Mouse (Mus musculus) intestine, postnatal 0 days (tissue): ENCODE results near the gene Tmem102. TPM values are rescaled to one million over a fixed set of nuclear protein-coding genes. Genes with fewer than 3 reads are reported as not detected.

Source experiments
- ATAC-seq: fragments of 200-750 bp; cut with Nextera tagmentation; 2 replicates; pipeline ENCODE4 v1.8.0; 2017; ENCODE audit warnings: mild to moderate bottlenecking, moderate TSS enrichment, moderate library complexity
- H3K27ac ChIP-seq: fragments of 300-500 bp; sonication (generic); 2 replicates; pipeline ENCODE4 v1.5.1; 2014; ENCODE audit warnings: mild to moderate bottlenecking, low read depth, low read length, moderate library complexity
- H3K27me3 ChIP-seq: fragments of 300-500 bp; sonication (generic); replicated peaks from 2 replicates; pipeline ENCODE4 v1.6.1; 2014; ENCODE audit warnings: low read length, mixed read lengths; ENCODE audit not compliant: control insufficient read depth, insufficient read depth
- H3K36me3 ChIP-seq: fragments of 300-500 bp; sonication (generic); 2 replicates; pipeline ENCODE4 v1.6.1; 2014; ENCODE audit warnings: mild to moderate bottlenecking, moderate library complexity; ENCODE audit not compliant: control insufficient read depth, insufficient read depth
- H3K4me1 ChIP-seq: fragments of 300-500 bp; sonication (generic); replicated peaks from 2 replicates; pipeline ENCODE4 v1.6.1; 2014; ENCODE audit warnings: antibody characterized with exemption, low read length, mixed read lengths; ENCODE audit not compliant: control insufficient read depth, insufficient read depth
- H3K4me2 ChIP-seq: fragments of 300-500 bp; sonication (generic); replicated peaks from 2 replicates; pipeline ENCODE4 v1.6.1; 2014; ENCODE audit warnings: low read depth, mild to moderate bottlenecking, moderate library complexity
- H3K4me3 ChIP-seq: fragments of 300-500 bp; sonication (generic); 2 replicates; pipeline ENCODE4 v1.5.1; 2014; ENCODE audit warnings: low read depth, low read length
- H3K9ac ChIP-seq: fragments of 300-500 bp; sonication (generic); 2 replicates; pipeline ENCODE4 v1.6.1; 2014; ENCODE audit warnings: mild to moderate bottlenecking, low read depth, low read length
- H3K9me3 ChIP-seq: fragments of 300-500 bp; sonication (generic); 2 replicates; pipeline ENCODE4 v1.6.1; 2016; ENCODE audit warnings: mixed run types; ENCODE audit not compliant: control insufficient read depth
- CTCF ChIP-seq: sonication (generic); IDR thresholded peaks from 2 replicates; pipeline ENCODE4 v1.5.1; 2016; ENCODE audit warnings: low read depth, mild to moderate bottlenecking, control low read depth, antibody characterized with exemption, moderate library complexity
- WGBS: fragments of 180-500 bp; shearing (Covaris S2); extraction: QIAGEN DNeasy Blood & Tissue Kit; methylation state at CpG from one replicate; pipeline ENCODE4 v1.1.7; 2014; 5-methylcytosine and 5-hydroxymethylcytosine counted together
- polyA plus RNA-seq: library from polyadenylated mRNA; unstranded; fragments of >200 nt; fragmentation: Nextera tagmentation; extraction: Ambion mirVana; gene quantifications from 2 replicates; pipeline ENCODE4 v1.2.1, GENCODE M21; 2015

Gene Tmem102
- polyA plus RNA-seq, 1 experiment from 2014 or later, result 58.0 TPM

GRCm38 (mm10) chr11:69823456-69823855 is 18.0 kb upstream of the Tmem102 start:
- H3K9ac ChIP-seq, result 0 out of 2 replicates have a peak overlapping the region, but pooled peaks have one; percentile 7
- no peaks in the 10 kb centered on the region for H3K9me3 ChIP-seq
- no peak overlapping the region for H3K27ac ChIP-seq
- no peaks in the 10 kb centered on the region for H3K4me1 ChIP-seq
- TF ChIP-seq CTCF, result no peak
- 61% methylated on average over 2 of the region's 2 CpGs for WGBS
- ATAC-seq, result no peak
- H3K27me3 ChIP-seq, result no peaks in the 10 kb centered on the region
- H3K4me2 ChIP-seq, result no peak overlapping the region
- no peak overlapping the region for H3K4me3 ChIP-seq
- peaks cover 20% of the 10 kb centered on the region; the same call in 1 of the 2 replicates for H3K36me3 ChIP-seq

GRCm38 (mm10) chr11:69822080-69822479 is 16.7 kb upstream of the Tmem102 start, which contains the start of gene Spem1:
Gene Spem1 (minus strand): TSS chr11:69822180.
- Histone ChIP-seq H3K27ac (no peak within 1 kb of the TSS), H3K27me3 (no peaks in the 10 kb centered on the region), H3K9ac (no peak within 1 kb of the TSS), H3K4me1 (no peaks in the 10 kb centered on the region), H3K4me3 (no peak within 1 kb of the TSS), H3K4me2 (no peak within 1 kb of the TSS), H3K36me3 (peaks cover 15% of the 10 kb centered on the region; the same call in 1 of the 2 replicates), H3K9me3 (no peaks in the 10 kb centered on the region)
- WGBS, result 81% methylated on average over 3 of the region's 3 CpGs
- no peak for ATAC-seq
- TF ChIP-seq CTCF, result no peak

- no peak overlapping the region for H3K4me2 ChIP-seq
- H3K9ac ChIP-seq, result no peak overlapping the region
- no peak for TF ChIP-seq CTCF
- no peaks in the 10 kb centered on the region for H3K9me3 ChIP-seq
- H3K27me3 ChIP-seq, result no peaks in the 10 kb centered on the region
- H3K4me3 ChIP-seq, result no peak overlapping the region
- no peaks in the 10 kb centered on the region for H3K4me1 ChIP-seq
- ATAC-seq, result no peak
- H3K27ac ChIP-seq, result no peak overlapping the region
- H3K36me3 ChIP-seq, result no peaks in the 10 kb centered on the region
- WGBS, result 91% methylated on average over 8 of the region's 8 CpGs
Observed at GRCm38 (mm10) chr11:69818871-69819270, 13.4 kb upstream of the Tmem102 start.

- Histone ChIP-seq H3K36me3 (no peaks in the 10 kb centered on the region), H3K4me1 (no peaks in the 10 kb centered on the region), H3K9ac (no peak within 1 kb of the TSS), H3K4me2 (no peak within 1 kb of the TSS), H3K9me3 (no peaks in the 10 kb centered on the region), H3K27me3 (no peaks in the 10 kb centered on the region), H3K4me3 (no peak within 1 kb of the TSS), H3K27ac (no peak within 1 kb of the TSS)
- ATAC-seq, result no peak
- WGBS, result 83% methylated on average over 2 of the region's 2 CpGs
- no peak for TF ChIP-seq CTCF
Observed at GRCm38 (mm10) chr11:69818365-69818764, 12.9 kb upstream of the Tmem102 start, which contains the start of gene Spem2. Gene Spem2 (minus strand): TSS chr11:69818465.

- ATAC-seq, result peak; percentile 85
- Histone ChIP-seq H3K27me3 (no peaks in the 10 kb centered on the region), H3K27ac (no peak overlapping the region), H3K36me3 (no peaks in the 10 kb centered on the region), H3K4me2 (no peak overlapping the region; the same call in 1 of the 2 replicates), H3K4me3 (no peak overlapping the region), H3K9me3 (no peaks in the 10 kb centered on the region), H3K9ac (no peak overlapping the region), H3K4me1 (no peaks in the 10 kb centered on the region)
- TF ChIP-seq CTCF, result no peak
- WGBS, result 60% methylated on average over 12 of the region's 12 CpGs
Observed at GRCm38 (mm10) chr11:69816520-69816919, 11.1 kb upstream of the Tmem102 start.

- Histone ChIP-seq H3K4me3 (no peak within 1 kb of the TSS), H3K4me2 (no peak within 1 kb of the TSS), H3K9ac (no peak within 1 kb of the TSS), H3K27me3 (no peaks in the 10 kb centered on the region), H3K4me1 (no peaks in the 10 kb centered on the region), H3K36me3 (no peaks in the 10 kb centered on the region), H3K9me3 (no peaks in the 10 kb centered on the region), H3K27ac (no peak within 1 kb of the TSS)
- no peak for TF ChIP-seq CTCF
- 59% methylated on average over 10 of the region's 10 CpGs for WGBS
- no peak for ATAC-seq
Observed at GRCm38 (mm10) chr11:69815155-69815554, 9.7 kb upstream of the Tmem102 start, which contains the start of gene Gm39566. Gene Gm39566 (minus strand): TSS chr11:69815298.

- TF ChIP-seq CTCF, result 0 out of 2 replicates have a peak, but pooled peaks have one; percentile 16
- Histone ChIP-seq H3K36me3 (no peaks in the 10 kb centered on the region), H3K4me3 (no peak overlapping the region), H3K4me2 (no peak overlapping the region), H3K27me3 (no peaks in the 10 kb centered on the region), H3K9ac (no peak overlapping the region), H3K9me3 (no peaks in the 10 kb centered on the region), H3K27ac (no peak overlapping the region), H3K4me1 (no peaks in the 10 kb centered on the region)
- no peak for ATAC-seq
Observed at GRCm38 (mm10) chr11:69810280-69810679, 4.9 kb upstream of the Tmem102 start.
